Mouse (Mus musculus): Measurements from ENCODE around the gene Rhoc.

GRCm38 (mm10) chr3:104835797-104836196 is 47.6 kb downstream of the Rhoc start:
- no peak for TF ChIP-seq CTCF (IDR thresholded peaks at IDR 0.05; ENCODE audit: borderline replicate concordance, insufficient read depth, low read depth, low read length)
- no peak for TF ChIP-seq POLR2A (IDR thresholded peaks at IDR 0.05; ENCODE audit: borderline replicate concordance, insufficient read depth, low read length)
